Comparison of ENCODE assay signal across 17 mouse cellular contexts in genomic region chr14:27800766-27801165, GRCm38 (mm10).
DNase-seq lines count a peak whose midpoint lies in the region; ATAC-seq and TF ChIP-seq lines count a peak whose summit lies in the region.
"Had no signal": no experiment of that assay in that cellular context is flagged by ENCODE, and none has a peak within 500 bp of the region (broad histone marks: within the 10 kb centered on the region; RNA-seq: fewer than 3 reads in every experiment).

No protein-coding gene starts in this region.

- no peak for TF ChIP-seq POLR2A in heart, adult 2 months (IDR thresholded peaks at IDR 0.05; ENCODE audit: insufficient read depth, low read depth, low read length)

- no peak overlapping the region for H3K27ac ChIP-seq in heart, adult 2 months
- no peak overlapping the region for H3K27ac ChIP-seq in heart, embryonic 10.5 days
- peak overlapping the region; percentile 47 for H3K27ac ChIP-seq in layer of hippocampus, adult 2 months
- no peak overlapping the region for H3K27ac ChIP-seq in heart, embryonic 11.5 days (ENCODE audit: low read depth, low read length)
- H3K27ac ChIP-seq: forebrain, embryonic 15.5 days; limb, embryonic 12.5 days; liver, embryonic 12.5 days; midbrain, embryonic 15.5 days had no signal

- H3K9me3 ChIP-seq in heart, embryonic 10.5 days, result no peaks in the 10 kb centered on the region
- H3K9me3 ChIP-seq in heart, embryonic 11.5 days (replicated peaks; ENCODE audit: control insufficient read depth, low read length), result no peaks in the 10 kb centered on the region
- H3K9me3 ChIP-seq: forebrain, embryonic 15.5 days; midbrain, embryonic 15.5 days had no signal

- intact Hi-C loops in heart, adult 2 months (cut with DNase I), result loop anchor here (10.0 kb wide), 1 partner anchor 1294 kb away; no protein-coding TSS in a partner anchor

- H3K36me3 ChIP-seq in heart, adult 2 months (ENCODE audit: control insufficient read depth, insufficient read depth, low read length), result no peaks in the 10 kb centered on the region
- H3K36me3 ChIP-seq in heart, embryonic 10.5 days, result no peaks in the 10 kb centered on the region
- H3K36me3 ChIP-seq in heart, embryonic 11.5 days (ENCODE audit: control insufficient read depth, insufficient read depth, low read length), result no peaks in the 10 kb centered on the region
- H3K36me3 ChIP-seq: forebrain, embryonic 15.5 days; limb, embryonic 12.5 days; liver, embryonic 12.5 days; midbrain, embryonic 15.5 days had no signal

- TF ChIP-seq EP300 in heart, adult 2 months (IDR thresholded peaks at IDR 0.05; ENCODE audit: insufficient read depth, low read depth, low read length), result no peak

- DNase-seq in heart, adult 2 months, result no peak
- DNase-seq in heart, embryonic 10.5 days (ENCODE audit: low spot score), result no peak
- no peak for DNase-seq in layer of hippocampus, adult 2 months (ENCODE audit: low spot score in 2 of 2)
- DNase-seq in layer of hippocampus, adult 18-20 months (ENCODE audit: low spot score in 2 of 2), result no peak
- DNase-seq in brain, adult 2 months (ENCODE audit: low read depth, low spot score), result peak; percentile 28
- no peak for DNase-seq in cerebellum, adult 18-20 months
- DNase-seq: cerebellum, adult 9-11 months; lung, postnatal 14 days; spleen, adult 18-20 months; thymus, postnatal 36 days had no signal

- no peak for ATAC-seq in heart, embryonic 11.5 days (replicated peaks; ENCODE audit: insufficient number of reproducible peaks, low FRiP score, low TSS enrichment)
- ATAC-seq: forebrain, embryonic 15.5 days; hindbrain, embryonic 16.5 days; liver, embryonic 12.5 days; midbrain, embryonic 15.5 days had no signal

- H3K9ac ChIP-seq in heart, adult 2 months (ENCODE audit: low read depth, low read length), result no peak overlapping the region
- no peak overlapping the region for H3K9ac ChIP-seq in heart, embryonic 11.5 days (ENCODE audit: low read depth, low read length)
- H3K9ac ChIP-seq: forebrain, embryonic 15.5 days; limb, embryonic 12.5 days; liver, embryonic 12.5 days; midbrain, embryonic 15.5 days had no signal

- 20% methylated on average over 6 of the region's 6 CpGs for WGBS in heart, adult 2 months
- 27% methylated on average over 6 of the region's 6 CpGs for WGBS in heart, embryonic 10.5 days
- 23% methylated on average over 6 of the region's 6 CpGs for WGBS in heart, embryonic 11.5 days (ENCODE audit: insufficient replicate concordance)

- H3K79me2 ChIP-seq in heart, adult 2 months (replicated peaks; ENCODE audit: control insufficient read depth, insufficient read depth, low read length), result no peaks in the 10 kb centered on the region

- peak overlapping the region; percentile 20; the same call in 1 of the 2 replicates for H3K4me2 ChIP-seq in heart, embryonic 11.5 days
- H3K4me2 ChIP-seq: forebrain, embryonic 15.5 days; limb, embryonic 12.5 days; liver, embryonic 12.5 days; midbrain, embryonic 15.5 days had no signal

- no peaks in the 10 kb centered on the region for H3K4me1 ChIP-seq in heart, adult 2 months (ENCODE audit: control insufficient read depth, insufficient read depth, low read length)
- peaks cover 9% of the 10 kb centered on the region; the same call in 1 of the 2 replicates for H3K4me1 ChIP-seq in heart, embryonic 10.5 days
- H3K4me1 ChIP-seq in heart, embryonic 11.5 days (ENCODE audit: control insufficient read depth, insufficient read depth, low read length), result no peaks in the 10 kb centered on the region
- H3K4me1 ChIP-seq: limb, embryonic 12.5 days; liver, embryonic 12.5 days had no signal

- H3K4me3 ChIP-seq in heart, adult 2 months, result no peak overlapping the region
- H3K4me3 ChIP-seq in heart, embryonic 10.5 days, result no peak overlapping the region
- H3K4me3 ChIP-seq in layer of hippocampus, adult 2 months, result no peak overlapping the region
- no peak overlapping the region for H3K4me3 ChIP-seq in heart, embryonic 11.5 days (ENCODE audit: low read depth, low read length)
- H3K4me3 ChIP-seq: forebrain, embryonic 15.5 days; limb, embryonic 12.5 days; liver, embryonic 12.5 days; midbrain, embryonic 15.5 days; myocyte had no signal

- peak; percentile 44 for TF ChIP-seq CTCF in heart, adult 2 months (IDR thresholded peaks at IDR 0.05)
- TF ChIP-seq CTCF in layer of hippocampus, adult 2 months (conservative IDR thresholded peaks at IDR 0.05), result peak; percentile 48

- no peaks in the 10 kb centered on the region for H3K27me3 ChIP-seq in heart, adult 2 months (ENCODE audit: control insufficient read depth, insufficient read depth, low read length)
- H3K27me3 ChIP-seq in heart, embryonic 10.5 days (ENCODE audit: insufficient read depth, poor library complexity, severe bottlenecking), result no peaks in the 10 kb centered on the region
- no peaks in the 10 kb centered on the region for H3K27me3 ChIP-seq in heart, embryonic 11.5 days (ENCODE audit: control insufficient read depth, insufficient read depth, low read length)
- H3K27me3 ChIP-seq: forebrain, embryonic 15.5 days; limb, embryonic 12.5 days; liver, embryonic 12.5 days; midbrain, embryonic 15.5 days had no signal
